Mouse (Mus musculus) neural tube, embryonic 13.5 days (tissue): ENCODE results near the gene Aldh4a1. TPM values are rescaled to one million over a fixed set of nuclear protein-coding genes. Genes with fewer than 3 reads are reported as not detected.

Experiments used
- ATAC-seq: fragments of 200-750 bp; cut with Nextera tagmentation; 2 replicates; pipeline ENCODE4 v1.8.0; 2017; ENCODE audit warnings: low read depth, mild to moderate bottlenecking, moderate TSS enrichment, moderate library complexity
- H3K27ac ChIP-seq: fragments of 300-500 bp; sonication (generic); replicated peaks from 2 replicates; pipeline ENCODE4 v1.5.1; 2015; ENCODE audit warnings: moderate library complexity, mild to moderate bottlenecking, inconsistent platforms
- H3K27me3 ChIP-seq: fragments of 300-500 bp; sonication (generic); 2 replicates; pipeline ENCODE4 v1.6.1; 2015; ENCODE audit warnings: mild to moderate bottlenecking, inconsistent platforms
- H3K36me3 ChIP-seq: fragments of 300-500 bp; sonication (generic); 2 replicates; pipeline ENCODE4 v1.6.1; 2015; ENCODE audit warnings: mild to moderate bottlenecking, inconsistent platforms
- H3K4me1 ChIP-seq: fragments of 300-500 bp; sonication (generic); replicated peaks from 2 replicates; pipeline ENCODE4 v1.6.1; 2015; ENCODE audit warnings: inconsistent platforms
- H3K4me2 ChIP-seq: fragments of 300-500 bp; sonication (generic); 2 replicates; pipeline ENCODE4 v1.6.1; 2015; ENCODE audit warnings: inconsistent platforms, mild to moderate bottlenecking, moderate library complexity
- H3K4me3 ChIP-seq: fragments of 300-500 bp; sonication (generic); 2 replicates; pipeline ENCODE4 v1.5.1; 2015; ENCODE audit warnings: mild to moderate bottlenecking, inconsistent platforms
- H3K9ac ChIP-seq: fragments of 300-500 bp; sonication (generic); 2 replicates; pipeline ENCODE4 v1.6.1; 2015; ENCODE audit warnings: moderate library complexity, mild to moderate bottlenecking, inconsistent platforms
- H3K9me3 ChIP-seq: fragments of 300-500 bp; sonication (generic); 2 replicates; pipeline ENCODE4 v1.6.1; 2016; ENCODE audit warnings: inconsistent platforms
- WGBS: fragments of 180-500 bp; shearing (Covaris S2); methylation state at CpG from one replicate; pipeline ENCODE4 v1.1.7; 2015; 5-methylcytosine and 5-hydroxymethylcytosine counted together
- polyA plus RNA-seq: library from polyadenylated mRNA; unstranded; fragments of >200 nt; fragmentation: Nextera tagmentation; extraction: Ambion mirVana; gene quantifications from 2 replicates; pipeline ENCODE4 v1.2.1, GENCODE M21; 2015

Aldh4a1 gene
- polyA plus RNA-seq = 23.6 and 24.5 TPM in 2 replicates

DNA sequence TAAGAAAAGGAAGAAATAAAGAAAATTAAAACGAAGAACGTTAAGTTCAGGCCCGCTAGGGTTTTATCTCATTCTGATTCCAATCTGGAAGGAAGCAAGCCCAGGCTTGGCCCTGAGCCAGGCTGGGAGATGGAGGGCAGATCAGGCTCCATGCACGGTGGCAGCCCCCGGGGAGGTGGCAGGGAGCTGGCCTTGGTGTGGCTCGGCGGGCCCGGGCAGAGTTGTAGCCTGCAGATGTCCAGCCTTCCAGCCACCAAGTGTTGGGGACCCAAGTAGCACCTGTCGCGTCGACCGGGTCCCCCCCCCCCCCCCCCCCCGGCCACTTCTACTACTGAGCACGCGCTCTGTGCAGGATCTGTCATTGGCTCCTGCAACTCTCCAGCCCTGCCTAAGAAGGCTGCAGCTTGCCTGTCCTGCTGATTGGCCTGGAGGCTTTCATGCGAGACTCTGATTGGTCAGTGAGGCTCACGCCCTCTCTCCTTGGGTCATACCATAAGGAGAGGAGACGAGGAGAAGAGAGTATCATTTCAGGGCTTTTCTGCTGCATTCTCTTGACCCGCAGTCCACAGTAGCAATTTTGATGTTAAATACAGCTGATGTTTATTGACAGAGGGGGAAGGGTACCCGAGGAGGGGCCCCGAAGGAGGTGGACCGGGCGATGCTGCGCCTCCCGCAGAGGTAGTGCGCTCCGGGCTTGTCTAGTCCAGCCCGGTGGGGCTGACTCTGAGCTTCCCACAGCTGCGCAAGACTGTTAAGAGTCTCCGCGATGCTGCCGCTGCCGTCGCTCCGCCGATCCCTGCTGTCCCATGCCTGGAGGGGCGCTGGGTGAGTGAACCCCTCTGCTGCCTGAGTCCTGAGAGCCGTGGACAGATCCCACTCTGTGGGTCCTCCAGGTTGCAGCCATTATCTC lies at the start of gene Aldh4a1:
TSS of gene Aldh4a1 (plus strand) at position 494 of the 910 bp plus-strand sequence.
- peak; percentile 100 for ATAC-seq
- under 1% methylated on average over 33 of the region's 38 CpGs for WGBS
- H3K27ac ChIP-seq = peak within 1 kb of the TSS; percentile 88

GRCm38 (mm10) chr4:139572928-139573512 lies 49.6 kb upstream of the Aldh4a1 start:
- WGBS = 90% methylated on average over 12 of the region's 12 CpGs
- ATAC-seq = no peak
- no peak overlapping the region for H3K4me2 ChIP-seq
- no peaks in the 10 kb centered on the region for H3K36me3 ChIP-seq
- no peak overlapping the region for H3K9ac ChIP-seq
- H3K27ac ChIP-seq = no peak overlapping the region
- peaks cover 36% of the 10 kb centered on the region for H3K4me1 ChIP-seq
- H3K4me3 ChIP-seq = no peak overlapping the region
- no peaks in the 10 kb centered on the region; the same call in 1 of the 2 replicates for H3K27me3 ChIP-seq
- no peaks in the 10 kb centered on the region for H3K9me3 ChIP-seq

More for the DNA sequence above, at the start of gene Aldh4a1:
- Histone ChIP-seq H3K4me2 (peak within 1 kb of the TSS; percentile 70), H3K9ac (peak within 1 kb of the TSS; percentile 77), H3K4me3 (peak within 1 kb of the TSS; percentile 62), H3K4me1 (peaks cover 29% of the 10 kb centered on the region), H3K9me3 (no peaks in the 10 kb centered on the region), H3K36me3 (no peaks in the 10 kb centered on the region), H3K27me3 (no peaks in the 10 kb centered on the region)

DNA sequence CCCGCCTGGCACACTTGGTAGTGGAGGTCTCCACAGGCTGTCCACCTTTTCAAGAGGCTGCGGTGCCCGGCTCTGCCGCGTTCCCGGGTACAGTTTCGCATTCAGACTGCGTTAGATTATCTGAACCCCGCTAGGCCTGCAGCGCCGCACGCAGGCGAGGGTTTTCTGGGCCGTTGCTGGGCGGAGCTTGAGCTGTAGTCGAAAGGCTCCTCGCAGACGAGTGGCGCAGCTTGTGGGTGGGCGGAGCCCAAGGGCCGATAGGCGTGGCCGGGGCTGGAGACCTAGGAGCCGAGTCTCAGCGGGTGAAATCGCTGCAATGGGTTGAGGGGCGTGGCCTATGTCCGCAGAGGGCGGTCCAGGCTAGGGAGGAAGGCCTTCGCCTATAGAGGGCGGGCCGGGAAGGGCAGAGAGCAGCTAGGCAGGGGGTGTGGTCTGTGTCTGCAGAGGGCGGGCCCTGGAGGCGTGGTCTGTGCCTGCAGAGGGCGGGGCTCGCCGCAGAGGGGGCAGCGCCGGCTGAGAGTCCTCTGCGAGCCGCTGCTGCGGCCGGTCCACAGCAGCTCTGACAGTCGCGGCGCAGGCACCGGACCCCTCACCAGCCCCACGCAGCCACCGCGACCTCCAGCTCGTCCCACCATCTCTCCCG lies 48.4 kb upstream of the Aldh4a1 start:
- Histone ChIP-seq H3K4me2 (peak overlapping the region; percentile 89), H3K9me3 (no peaks in the 10 kb centered on the region), H3K9ac (peak overlapping the region; percentile 93), H3K4me1 (peaks cover 48% of the 10 kb centered on the region), H3K36me3 (no peaks in the 10 kb centered on the region), H3K27me3 (no peaks in the 10 kb centered on the region; the same call in 1 of the 2 replicates), H3K4me3 (peak overlapping the region; percentile 87), H3K27ac (peak overlapping the region; percentile 90)
- under 1% methylated on average over 52 of the region's 52 CpGs for WGBS
- peak; percentile 96 for ATAC-seq

DNA sequence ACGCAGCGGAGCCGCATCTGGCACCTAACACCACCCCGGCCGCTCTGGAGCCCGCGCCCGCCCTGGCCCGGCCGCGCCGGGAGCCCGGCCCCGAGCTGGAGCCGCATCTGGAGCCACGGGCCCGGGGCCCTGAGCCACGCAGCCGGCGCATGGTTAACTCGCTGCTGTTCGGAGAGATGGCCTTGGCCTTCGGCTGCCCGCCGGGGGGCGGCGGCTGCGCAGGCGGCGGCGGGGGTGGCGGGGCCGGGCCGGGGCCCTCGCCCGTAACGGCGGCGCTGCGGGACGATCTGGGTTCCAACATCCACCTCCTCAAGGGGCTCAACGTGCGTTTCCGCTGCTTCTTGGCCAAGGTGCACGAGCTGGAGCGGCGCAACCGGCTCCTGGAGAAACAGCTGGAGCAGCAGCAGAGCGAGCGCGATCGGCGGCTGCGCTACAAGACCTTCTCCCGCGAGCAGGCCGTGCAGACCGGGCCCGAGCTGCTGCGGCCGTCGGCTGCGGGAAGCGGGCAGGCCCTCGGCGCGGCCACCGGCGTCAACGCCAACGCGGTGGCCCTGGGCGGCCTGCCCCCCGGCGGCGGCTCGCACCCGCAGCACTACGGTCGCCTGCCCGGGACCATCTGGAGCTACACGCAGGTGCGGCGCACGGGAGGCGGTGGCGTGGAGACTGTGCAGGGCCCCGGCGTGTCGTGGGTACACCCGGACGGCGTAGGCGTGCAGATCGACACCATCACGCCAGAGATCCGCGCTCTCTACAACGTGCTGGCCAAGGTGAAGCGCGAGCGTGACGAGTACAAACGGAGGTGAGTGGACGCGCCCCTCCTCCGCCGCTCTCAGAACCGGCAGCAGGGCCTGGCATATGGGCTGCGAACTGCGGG lies 47.6 kb upstream of the Aldh4a1 start:
- peak overlapping the region; percentile 93 for H3K9ac ChIP-seq
- H3K36me3 ChIP-seq = no peaks in the 10 kb centered on the region
- peak overlapping the region; percentile 89 for H3K4me2 ChIP-seq
- peak overlapping the region; percentile 87 for H3K4me3 ChIP-seq
- H3K27ac ChIP-seq = peak overlapping the region; percentile 90
- no peaks in the 10 kb centered on the region for H3K9me3 ChIP-seq
- no peaks in the 10 kb centered on the region; the same call in 1 of the 2 replicates for H3K27me3 ChIP-seq
- WGBS = under 1% methylated on average over 110 of the region's 111 CpGs
- ATAC-seq = peak; percentile 77
- peaks cover 56% of the 10 kb centered on the region for H3K4me1 ChIP-seq

DNA sequence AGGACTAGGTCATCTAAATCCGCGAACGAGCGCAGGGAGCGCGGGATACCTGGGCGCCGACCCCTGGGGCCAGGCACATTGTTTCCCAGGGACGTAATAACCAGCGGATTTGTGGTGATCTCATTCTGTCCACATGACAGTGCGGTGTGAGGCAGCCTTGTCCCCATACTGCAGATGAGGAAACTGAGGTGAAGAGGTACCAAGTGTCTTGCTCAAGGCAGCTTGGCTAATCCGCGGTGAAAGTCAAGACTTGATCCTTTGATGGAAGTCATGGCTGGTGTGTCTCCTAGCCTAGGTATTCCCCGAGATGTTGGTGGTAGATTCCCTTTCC lies 47.0 kb upstream of the Aldh4a1 start:
- WGBS = 9% methylated on average over 14 of the region's 14 CpGs
- H3K36me3 ChIP-seq = no peaks in the 10 kb centered on the region
- peak overlapping the region; percentile 89 for H3K4me2 ChIP-seq
- peak overlapping the region; percentile 90 for H3K27ac ChIP-seq
- peak overlapping the region; percentile 87 for H3K4me3 ChIP-seq
- H3K4me1 ChIP-seq = peaks cover 62% of the 10 kb centered on the region
- ATAC-seq = no peak
- H3K9me3 ChIP-seq = no peaks in the 10 kb centered on the region
- peak overlapping the region; percentile 93 for H3K9ac ChIP-seq
- no peaks in the 10 kb centered on the region; the same call in 1 of the 2 replicates for H3K27me3 ChIP-seq

DNA sequence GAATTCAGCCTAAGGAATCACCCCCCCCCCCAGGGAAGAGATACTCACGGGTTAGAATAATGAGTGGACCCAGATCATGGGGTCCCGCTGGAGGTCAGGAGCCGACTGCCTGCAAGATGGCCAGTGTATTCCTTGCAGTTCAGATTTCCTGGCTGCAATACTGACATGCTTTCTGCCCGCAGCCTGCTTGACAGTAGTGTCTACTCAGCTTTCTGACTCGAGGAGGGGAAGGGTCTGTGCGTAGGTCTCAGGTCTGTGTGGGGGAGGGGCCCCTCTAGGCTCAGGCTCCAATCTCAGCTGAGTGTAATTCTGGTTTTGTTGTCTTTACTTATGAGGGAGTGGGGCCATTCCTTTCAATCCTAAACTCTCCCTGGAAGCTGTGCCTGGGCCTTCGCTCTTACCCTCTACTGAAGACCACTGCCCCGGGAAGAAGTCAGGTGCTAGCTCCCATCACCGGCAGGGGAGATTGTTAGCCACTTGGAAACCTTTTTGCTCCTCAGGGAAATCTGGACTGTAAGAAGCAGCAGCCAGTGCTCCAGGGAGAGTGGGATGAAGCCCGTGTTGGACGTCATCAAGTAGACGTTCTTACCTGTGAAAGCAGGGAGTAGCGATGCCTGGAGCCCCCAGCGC lies 46.3 kb upstream of the Aldh4a1 start:
- Histone ChIP-seq H3K9me3 (no peaks in the 10 kb centered on the region), H3K4me2 (peak overlapping the region; percentile 89), H3K9ac (peak overlapping the region; percentile 93), H3K4me1 (peaks cover 69% of the 10 kb centered on the region), H3K36me3 (no peaks in the 10 kb centered on the region), H3K27ac (peak overlapping the region; percentile 90; the same call in 1 of the 2 replicates), H3K27me3 (no peaks in the 10 kb centered on the region; the same call in 1 of the 2 replicates), H3K4me3 (peak overlapping the region; percentile 87)
- no peak for ATAC-seq
- 33% methylated on average over 14 of the region's 14 CpGs for WGBS

GRCm38 (mm10) chr4:139577006-139577405 lies 45.7 kb upstream of the Aldh4a1 start:
- Histone ChIP-seq H3K9ac (peak overlapping the region; percentile 93), H3K9me3 (no peaks in the 10 kb centered on the region), H3K4me3 (peak overlapping the region; percentile 87), H3K27ac (no peak overlapping the region), H3K4me2 (peak overlapping the region; percentile 89), H3K4me1 (peaks cover 76% of the 10 kb centered on the region), H3K36me3 (no peaks in the 10 kb centered on the region), H3K27me3 (no peaks in the 10 kb centered on the region; the same call in 1 of the 2 replicates)
- 77% methylated on average over 7 of the region's 7 CpGs for WGBS
- ATAC-seq = no peak

DNA sequence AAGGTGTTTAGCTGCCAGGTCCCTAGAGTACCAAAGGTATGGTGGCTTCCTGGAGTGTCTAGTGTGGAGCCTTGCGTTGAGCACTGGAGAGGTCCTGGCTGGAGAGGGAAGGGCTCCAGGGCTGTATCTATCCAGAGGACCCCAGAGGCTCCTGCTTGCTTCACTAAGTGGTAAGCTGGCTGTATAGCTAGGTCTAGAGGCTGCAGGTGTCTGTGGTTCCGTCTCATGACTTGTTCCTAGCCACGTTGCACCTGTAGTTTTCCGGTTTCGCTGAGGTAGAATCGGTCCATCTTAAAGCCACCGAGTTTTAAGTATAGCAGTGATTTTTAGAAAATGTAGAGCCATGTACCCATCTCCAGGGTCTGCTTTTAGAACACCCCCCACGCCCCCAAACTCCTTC lies 44.3 kb upstream of the Aldh4a1 start:
- H3K4me1 ChIP-seq = peaks cover 89% of the 10 kb centered on the region
- H3K4me3 ChIP-seq = peak overlapping the region; percentile 8
- H3K9ac ChIP-seq = peak overlapping the region; percentile 54
- no peak for ATAC-seq
- H3K27ac ChIP-seq = peak overlapping the region; percentile 91; the same call in 1 of the 2 replicates
- H3K4me2 ChIP-seq = peak overlapping the region; percentile 89
- no peaks in the 10 kb centered on the region for H3K27me3 ChIP-seq
- 86% methylated on average over 8 of the region's 8 CpGs for WGBS
- H3K9me3 ChIP-seq = no peaks in the 10 kb centered on the region
- H3K36me3 ChIP-seq = no peaks in the 10 kb centered on the region

DNA sequence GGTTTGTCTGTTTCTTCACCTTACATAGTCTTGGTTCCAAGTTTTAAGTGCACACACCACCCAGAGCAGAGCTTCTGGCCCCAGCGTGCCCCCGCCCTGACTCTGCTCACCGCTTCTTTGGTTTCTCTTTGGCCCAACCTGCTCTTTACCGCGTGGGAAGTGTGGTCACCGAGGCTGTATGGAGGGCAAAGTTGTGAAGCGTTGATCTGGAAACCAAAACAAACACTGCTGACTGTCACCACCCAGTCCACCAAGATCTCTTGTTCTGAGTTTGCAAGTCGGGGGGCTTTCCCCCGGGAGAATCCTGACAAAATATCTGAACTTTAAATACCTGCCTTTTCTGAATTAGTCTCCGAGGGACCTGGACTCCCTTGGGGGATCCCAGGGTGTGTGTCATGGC lies 43.7 kb upstream of the Aldh4a1 start:
- peak overlapping the region; percentile 91 for H3K27ac ChIP-seq
- no peaks in the 10 kb centered on the region for H3K36me3 ChIP-seq
- peak overlapping the region; percentile 54 for H3K9ac ChIP-seq
- ATAC-seq = no peak
- peaks cover 89% of the 10 kb centered on the region for H3K4me1 ChIP-seq
- no peaks in the 10 kb centered on the region for H3K9me3 ChIP-seq
- 50% methylated on average over 10 of the region's 10 CpGs for WGBS
- H3K27me3 ChIP-seq = no peaks in the 10 kb centered on the region
- no peak overlapping the region for H3K4me3 ChIP-seq
- peak overlapping the region; percentile 89 for H3K4me2 ChIP-seq

DNA sequence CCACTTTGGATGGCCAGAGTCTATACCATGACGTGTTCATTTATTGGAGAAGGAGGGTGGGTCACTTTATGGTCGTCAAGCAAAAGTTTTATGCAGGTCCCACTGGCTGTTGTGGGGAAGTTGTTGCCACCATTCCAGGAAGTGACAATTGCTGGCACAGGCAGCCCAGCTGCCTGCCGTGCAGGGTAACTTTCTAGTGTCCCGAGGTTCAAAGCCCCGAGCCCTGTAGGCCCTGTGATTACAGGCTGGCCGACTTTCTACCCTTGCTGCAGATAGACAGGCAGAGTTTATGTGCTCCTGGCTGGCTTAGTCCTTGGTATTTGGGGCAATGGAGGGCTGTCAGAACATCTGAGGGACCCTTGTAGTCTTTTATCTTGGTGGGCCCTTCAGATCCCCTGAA lies 43.2 kb upstream of the Aldh4a1 start:
- H3K4me2 ChIP-seq = peak overlapping the region; percentile 89
- no peak overlapping the region; the same call in 1 of the 2 replicates for H3K4me3 ChIP-seq
- H3K4me1 ChIP-seq = peaks cover 93% of the 10 kb centered on the region
- no peaks in the 10 kb centered on the region for H3K9me3 ChIP-seq
- no peaks in the 10 kb centered on the region for H3K27me3 ChIP-seq
- no peaks in the 10 kb centered on the region for H3K36me3 ChIP-seq
- peak overlapping the region; percentile 67; the same call in 1 of the 2 replicates for H3K9ac ChIP-seq
- WGBS = 26% methylated on average over 6 of the region's 6 CpGs
- peak overlapping the region; percentile 91 for H3K27ac ChIP-seq
- no peak for ATAC-seq
